8 mouse cellular contexts compared by ENCODE assay signal in genomic region chr7:28298837-28299625, GRCm38 (mm10). TPM values are rescaled to one million over a fixed set of nuclear protein-coding genes. Genes with fewer than 3 reads are reported as not detected.
DNase-seq lines count a peak whose midpoint lies in the region; ATAC-seq lines count a peak whose summit lies in the region.

No protein-coding gene starts in this region.

- DNase-seq in gastrocnemius, adult 18-20 months (ENCODE audit: low spot score) = peak; percentile 36
- DNase-seq in gastrocnemius, postnatal 10 days = no peak
- peak; percentile 77 for DNase-seq in MN1 (ENCODE audit: low spot score)
- DNase-seq in embryo, embryonic 9.5 days (ENCODE audit: extremely low spot score) = peak; percentile 64
- DNase-seq in hindbrain, embryonic 14.5 days (ENCODE audit: low spot score) = peak; percentile 81
- peak; percentile 58 for DNase-seq in limb, embryonic 11.5 days (ENCODE audit: low spot score)
- DNase-seq in ovary, postnatal 14 days (ENCODE audit: low spot score) = no peak

- WGBS in hindbrain, embryonic 14.5 days = 8% methylated on average over 43 of the region's 43 CpGs
- WGBS in limb, embryonic 11.5 days = 28% methylated on average over 42 of the region's 43 CpGs
- 10% methylated on average over 43 of the region's 43 CpGs for WGBS in midbrain, embryonic 15.5 days

- peak overlapping the region; percentile 7; the same call in 1 of the 2 replicates for H3K4me3 ChIP-seq in hindbrain, embryonic 14.5 days (replicated peaks; ENCODE audit: low read length)
- no peak overlapping the region for H3K4me3 ChIP-seq in limb, embryonic 11.5 days (ENCODE audit: low read depth, low read length)
- peak overlapping the region; percentile 22 for H3K4me3 ChIP-seq in midbrain, embryonic 15.5 days

- no peaks in the 10 kb centered on the region for H3K9me3 ChIP-seq in hindbrain, embryonic 14.5 days (ENCODE audit: control insufficient read depth, low read length)
- no peaks in the 10 kb centered on the region for H3K9me3 ChIP-seq in limb, embryonic 11.5 days (ENCODE audit: control insufficient read depth, low read length)
- no peaks in the 10 kb centered on the region for H3K9me3 ChIP-seq in midbrain, embryonic 15.5 days

- H3K36me3 ChIP-seq in hindbrain, embryonic 14.5 days (replicated peaks; ENCODE audit: control insufficient read depth, insufficient read depth) = no peaks in the 10 kb centered on the region
- H3K36me3 ChIP-seq in limb, embryonic 11.5 days (ENCODE audit: control insufficient read depth, insufficient read depth, low read length) = no peaks in the 10 kb centered on the region
- H3K36me3 ChIP-seq in midbrain, embryonic 15.5 days (replicated peaks) = no peaks in the 10 kb centered on the region

- H3K9ac ChIP-seq in hindbrain, embryonic 14.5 days = 0 out of 2 replicates have a peak overlapping the region, but pooled peaks have one; percentile 34
- H3K9ac ChIP-seq in limb, embryonic 11.5 days (ENCODE audit: low read length) = no peak overlapping the region
- no peak overlapping the region for H3K9ac ChIP-seq in midbrain, embryonic 15.5 days

- peaks cover 9% of the 10 kb centered on the region; the same call in 1 of the 2 replicates for H3K4me1 ChIP-seq in hindbrain, embryonic 14.5 days (replicated peaks; ENCODE audit: control insufficient read depth, insufficient read depth, low read length)
- peaks cover 5% of the 10 kb centered on the region; the same call in 1 of the 2 replicates for H3K4me1 ChIP-seq in limb, embryonic 11.5 days (ENCODE audit: control insufficient read depth, insufficient read depth, low read length)
- H3K4me1 ChIP-seq in midbrain, embryonic 15.5 days = peaks cover 36% of the 10 kb centered on the region

- no peak overlapping the region for H3K27ac ChIP-seq in hindbrain, embryonic 14.5 days
- no peak overlapping the region for H3K27ac ChIP-seq in limb, embryonic 11.5 days (replicated peaks; ENCODE audit: low read depth, low read length)
- 0 out of 2 replicates have a peak overlapping the region, but pooled peaks have one; percentile 22 for H3K27ac ChIP-seq in midbrain, embryonic 15.5 days

- no peak for ATAC-seq in hindbrain, embryonic 14.5 days (ENCODE audit: low FRiP score)
- no peak for ATAC-seq in limb, embryonic 11.5 days (ENCODE audit: insufficient number of reproducible peaks, low FRiP score, low TSS enrichment, low read depth)
- ATAC-seq in midbrain, embryonic 15.5 days (replicated peaks) = 0 out of 2 replicates have a peak, but pooled peaks have one; percentile 28

- H3K4me2 ChIP-seq in hindbrain, embryonic 14.5 days (replicated peaks) = peak overlapping the region; percentile 66
- H3K4me2 ChIP-seq in limb, embryonic 11.5 days (ENCODE audit: low read depth, severe bottlenecking) = no peak overlapping the region; the same call in 1 of the 2 replicates
- H3K4me2 ChIP-seq in midbrain, embryonic 15.5 days = peak overlapping the region; percentile 47

- no peaks in the 10 kb centered on the region; the same call in 1 of the 2 replicates for H3K27me3 ChIP-seq in hindbrain, embryonic 14.5 days (ENCODE audit: control insufficient read depth, insufficient read depth, low read length)
- H3K27me3 ChIP-seq in limb, embryonic 11.5 days (ENCODE audit: control insufficient read depth, insufficient read depth, low read length) = peaks cover 43% of the 10 kb centered on the region
- no peaks in the 10 kb centered on the region; the same call in 1 of the 2 replicates for H3K27me3 ChIP-seq in midbrain, embryonic 15.5 days (replicated peaks)

RNA-seq across cellular contexts. Expression of gene Dll3, which starts 3.0 kb away (rescaled TPM):
- total RNA-seq in gastrocnemius, adult 18-20 months (2021) = not detected
- total RNA-seq in gastrocnemius, postnatal 10 days (2021) = not detected
- 19.1 and 21.0 TPM in 2 replicates for polyA plus RNA-seq in hindbrain, embryonic 14.5 days (2014; fragmentation: Nextera tagmentation; extraction: Ambion mirVana)
- polyA plus RNA-seq in limb, embryonic 11.5 days (2014; fragmentation: Nextera tagmentation; extraction: Ambion mirVana) = 2.7 and 4.3 TPM in 2 replicates
- 22.6 and 23.1 TPM in 2 replicates for polyA plus RNA-seq in midbrain, embryonic 15.5 days (2015; fragmentation: Nextera tagmentation; extraction: Ambion mirVana)

RNA-seq across cellular contexts. Expression of gene Selenov, which starts 8.0 kb away (rescaled TPM):
- not detected for total RNA-seq in gastrocnemius, adult 18-20 months (2021)
- not detected for total RNA-seq in gastrocnemius, postnatal 10 days (2021)
- polyA plus RNA-seq in hindbrain, embryonic 14.5 days (2014; fragmentation: Nextera tagmentation; extraction: Ambion mirVana) = 0.74 and 0.91 TPM in 2 replicates
- 0.41 TPM in 1 of 2 replicates, not detected in the other for polyA plus RNA-seq in limb, embryonic 11.5 days (2014; fragmentation: Nextera tagmentation; extraction: Ambion mirVana)
- polyA plus RNA-seq in midbrain, embryonic 15.5 days (2015; fragmentation: Nextera tagmentation; extraction: Ambion mirVana) = 0.92 and 1.3 TPM in 2 replicates

RNA-seq across cellular contexts. Expression of gene Timm50, which starts 12.8 kb away (rescaled TPM):
- 10 to 100 TPM; 40.4 to 48.4 TPM for total RNA-seq in gastrocnemius, adult 18-20 months (2021)
- 10 to 100 TPM; 40.1 to 43.8 TPM for total RNA-seq in gastrocnemius, postnatal 10 days (2021)
- 125 and 137 TPM in 2 replicates for polyA plus RNA-seq in hindbrain, embryonic 14.5 days (2014; fragmentation: Nextera tagmentation; extraction: Ambion mirVana)
- 184 and 205 TPM in 2 replicates for polyA plus RNA-seq in limb, embryonic 11.5 days (2014; fragmentation: Nextera tagmentation; extraction: Ambion mirVana)
- polyA plus RNA-seq in midbrain, embryonic 15.5 days (2015; fragmentation: Nextera tagmentation; extraction: Ambion mirVana) = 129 and 136 TPM in 2 replicates

RNA-seq across cellular contexts. Expression of gene Eid2b, which starts 21.5 kb away (rescaled TPM):
- total RNA-seq in gastrocnemius, adult 18-20 months (2021) = 1 to 10 TPM; 6.3 to 6.9 TPM
- 1 to 10 TPM; 7.7 to 8.6 TPM for total RNA-seq in gastrocnemius, postnatal 10 days (2021)
- 33.8 and 35.2 TPM in 2 replicates for polyA plus RNA-seq in hindbrain, embryonic 14.5 days (2014; fragmentation: Nextera tagmentation; extraction: Ambion mirVana)
- 11.4 TPM in 2 replicates for polyA plus RNA-seq in limb, embryonic 11.5 days (2014; fragmentation: Nextera tagmentation; extraction: Ambion mirVana)
- polyA plus RNA-seq in midbrain, embryonic 15.5 days (2015; fragmentation: Nextera tagmentation; extraction: Ambion mirVana) = 44.1 and 45.1 TPM in 2 replicates

RNA-seq across cellular contexts. Expression of gene Eid2, which starts 31.4 kb away (rescaled TPM):
- 1 to 10 TPM; 3.9 to 4.6 TPM for total RNA-seq in gastrocnemius, adult 18-20 months (2021)
- total RNA-seq in gastrocnemius, postnatal 10 days (2021) = 10 to 100 TPM; 14.2 to 15.6 TPM
- polyA plus RNA-seq in hindbrain, embryonic 14.5 days (2014; fragmentation: Nextera tagmentation; extraction: Ambion mirVana) = 8.8 and 11.3 TPM in 2 replicates
- polyA plus RNA-seq in limb, embryonic 11.5 days (2014; fragmentation: Nextera tagmentation; extraction: Ambion mirVana) = 12.8 and 16.2 TPM in 2 replicates
- 16.4 and 21.0 TPM in 2 replicates for polyA plus RNA-seq in midbrain, embryonic 15.5 days (2015; fragmentation: Nextera tagmentation; extraction: Ambion mirVana)

Comparison
In these comparisons a context has a peak if more than half of its experiments do, and no peak if none do; other contexts are left out.
1. DNase-seq: peak in gastrocnemius, adult 18-20 months (single experiment), MN1 (single experiment), embryo, embryonic 9.5 days (single experiment), hindbrain, embryonic 14.5 days (single experiment) and limb, embryonic 11.5 days (single experiment); none in gastrocnemius, postnatal 10 days (single experiment) and ovary, postnatal 14 days (single experiment).